Mouse (Mus musculus) retina, postnatal 1 day (tissue): ENCODE data around the gene Txnip.
A peak's percentile ranks its signal among the peaks of the same experiment; 100 is the strongest.

Experiments used
- DNase-seq: peaks from one replicate; pipeline ENCODE4 v3.0.0-alpha.2; 2012

Txnip gene

GRCm38 (mm10) chr3:96551890-96552289 is 5.9 kb upstream of the Txnip start:
- no peak for DNase-seq

- DNase-seq = no peak
These were observed 4.2 kb upstream of the Txnip start for GRCm38 (mm10) chr3:96553601-96554000.

GRCm38 (mm10) chr3:96554251-96554650 is 3.5 kb upstream of the Txnip start:
- DNase-seq = no peak

- peak; percentile 84 for DNase-seq
These were observed 2.6 kb upstream of the Txnip start for GRCm38 (mm10) chr3:96555041-96555596.

- no peak for DNase-seq
These were observed 1.6 kb upstream of the Txnip start for GRCm38 (mm10) chr3:96555999-96556614.

GRCm38 (mm10) chr3:96556651-96557635 is 814 bp upstream of the Txnip start:
- peak; percentile 45 for DNase-seq

GRCm38 (mm10) chr3:96558159-96558558 is 402 bp downstream of the Txnip start:
- DNase-seq = no peak

- no peak for DNase-seq
These were observed 975 bp downstream of the Txnip start for GRCm38 (mm10) chr3:96558668-96559196.

- no peak for DNase-seq
These were observed 1.7 kb downstream of the Txnip start for GRCm38 (mm10) chr3:96559398-96559910.

- no peak for DNase-seq
These were observed 2.4 kb downstream of the Txnip start for GRCm38 (mm10) chr3:96559911-96560850.

GRCm38 (mm10) chr3:96560881-96561668 is 3.3 kb downstream of the Txnip start:
- DNase-seq = no peak

GRCm38 (mm10) chr3:96561946-96562681 is 4.4 kb downstream of the Txnip start:
- no peak for DNase-seq

- DNase-seq = no peak
These were observed 5.5 kb downstream of the Txnip start for GRCm38 (mm10) chr3:96563267-96563666.

- no peak for DNase-seq
These were observed 6.3 kb downstream of the Txnip start for GRCm38 (mm10) chr3:96563911-96564632.

- DNase-seq = no peak
These were observed 6.9 kb downstream of the Txnip start for GRCm38 (mm10) chr3:96564633-96565032.

- DNase-seq = no peak
These were observed 7.3 kb downstream of the Txnip start for GRCm38 (mm10) chr3:96565105-96565504.

GRCm38 (mm10) chr3:96566661-96567450 is 9.1 kb downstream of the Txnip start:
- DNase-seq = no peak

GRCm38 (mm10) chr3:96568605-96569004 is 10.8 kb downstream of the Txnip start:
- DNase-seq = no peak

GRCm38 (mm10) chr3:96569506-96569905 is 11.7 kb downstream of the Txnip start:
- DNase-seq = no peak
